Mouse (Mus musculus): ENCODE results near the gene Col6a1.
"Not testable (repeated sequence)": the region's sequence is repeated elsewhere in the genome, so short reads cannot be mapped to it uniquely, and the experiment has no call there.

Gene Col6a1

DNA sequence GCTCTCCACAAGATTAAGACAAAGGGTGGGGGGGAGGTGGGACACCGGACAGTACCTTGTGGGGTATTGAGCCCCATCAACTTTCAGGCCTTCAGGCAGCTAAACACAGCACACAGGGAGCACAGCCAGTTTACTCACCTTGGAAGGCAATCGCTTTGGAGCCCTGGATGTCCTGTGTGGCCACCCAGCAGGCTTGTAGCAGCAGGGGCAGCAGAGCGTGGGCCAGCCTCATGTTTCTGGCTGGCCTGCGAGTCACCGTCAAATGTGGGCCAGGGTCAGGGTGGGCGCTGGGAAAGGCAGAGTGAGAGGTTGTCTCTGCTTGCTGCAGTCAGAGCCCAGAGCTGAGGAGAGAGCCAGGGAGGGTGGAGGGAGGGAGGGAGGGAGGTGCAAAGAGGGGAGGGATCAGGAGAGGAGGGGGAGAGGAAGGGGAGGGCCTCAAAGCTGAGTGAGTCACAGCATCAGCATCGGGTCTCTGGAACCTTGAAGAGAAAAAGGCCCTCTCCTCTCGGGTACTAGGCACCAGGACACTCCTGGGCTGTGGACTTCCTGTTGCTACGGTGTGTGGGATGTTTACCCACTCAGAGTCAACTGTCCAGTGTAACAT, at the start of gene Col6a1:
TSS of gene Col6a1 (minus strand) at position 487 of the 604 bp plus-strand sequence.
- DNase-seq (ENCODE audit: low read depth), result no peak

DNA sequence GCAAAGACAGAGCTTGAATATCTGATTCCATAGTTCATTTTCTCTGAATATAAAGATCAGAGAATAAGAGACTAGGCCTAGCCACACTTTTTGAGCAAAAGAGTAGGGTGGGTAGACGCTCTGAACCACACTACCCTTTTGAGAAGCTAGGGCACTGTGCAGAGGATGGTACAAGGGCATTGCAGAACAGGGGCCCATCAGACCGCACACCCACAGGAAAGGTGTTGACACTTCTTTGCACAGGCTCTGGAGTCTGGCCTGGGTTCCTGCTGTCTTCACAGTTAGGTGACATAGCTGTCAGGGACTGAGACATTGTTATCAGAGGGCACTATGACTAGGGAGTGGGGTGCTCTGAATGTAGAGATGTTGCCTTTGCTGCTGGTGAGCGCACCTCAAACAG, 45.7 kb upstream of the Col6a1 start:
- no peak for DNase-seq (ENCODE audit: low read depth)

DNA sequence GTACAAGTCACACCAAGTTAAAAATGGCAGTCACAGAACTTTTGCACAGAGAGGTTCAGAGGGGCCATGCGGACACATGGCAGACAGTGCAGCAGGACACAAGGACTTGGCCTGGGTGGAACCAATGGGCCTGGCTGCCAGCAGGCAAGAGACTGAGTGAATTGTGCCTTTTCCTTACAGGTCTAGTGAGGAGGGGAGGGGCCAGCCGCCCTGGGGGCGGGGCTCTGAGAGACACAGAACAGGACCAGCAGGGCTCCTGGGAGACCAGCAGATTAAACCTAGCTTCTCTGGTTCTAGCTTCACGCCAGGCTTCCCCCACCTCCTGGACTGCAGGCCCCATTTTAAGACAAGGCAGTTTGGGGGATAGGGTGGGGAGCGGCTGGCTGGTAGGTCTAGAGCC, 45.1 kb upstream of the Col6a1 start:
- DNase-seq (ENCODE audit: low read depth), result no peak

DNA sequence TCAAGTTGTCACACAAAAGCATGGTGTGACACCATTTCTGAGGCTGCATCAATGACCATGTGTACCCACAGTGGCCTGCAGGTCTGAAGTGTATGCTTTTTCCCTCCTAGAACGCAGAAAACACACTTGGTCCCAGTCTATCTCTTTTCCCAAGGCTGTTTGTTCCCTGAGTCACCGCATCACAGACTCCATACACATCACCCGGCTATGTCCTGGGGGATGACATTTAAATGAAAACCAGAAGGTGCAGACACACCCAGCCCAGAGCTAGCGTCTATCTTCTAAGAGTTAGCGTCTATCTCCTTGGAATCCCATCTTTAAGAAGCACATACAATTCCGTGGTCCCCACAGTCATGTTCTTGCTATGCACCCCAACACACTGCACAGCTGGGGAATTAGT, 43.6 kb upstream of the Col6a1 start:
- DNase-seq (ENCODE audit: low read depth), result no peak

DNA sequence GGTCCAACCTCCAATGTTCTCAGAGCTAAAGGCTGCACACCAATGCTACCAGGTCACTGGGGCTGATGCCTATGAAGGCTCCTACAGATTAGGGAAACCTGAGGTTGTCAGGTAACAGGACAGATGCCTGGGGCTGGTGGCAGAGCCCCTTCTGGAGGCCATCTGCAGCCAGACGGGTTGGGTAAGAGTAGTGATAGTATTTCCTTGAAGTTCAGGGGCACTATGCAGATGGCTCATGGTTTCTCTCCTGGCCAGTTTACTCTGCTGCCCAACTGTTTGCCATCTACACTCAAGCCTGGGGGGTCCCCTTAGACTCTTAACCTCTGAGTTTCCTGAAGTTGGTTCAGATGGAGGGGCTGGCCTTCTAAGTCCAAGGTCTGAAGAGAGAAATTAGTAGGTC, 40.2 kb upstream of the Col6a1 start:
- no peak for DNase-seq (ENCODE audit: low read depth)

DNA sequence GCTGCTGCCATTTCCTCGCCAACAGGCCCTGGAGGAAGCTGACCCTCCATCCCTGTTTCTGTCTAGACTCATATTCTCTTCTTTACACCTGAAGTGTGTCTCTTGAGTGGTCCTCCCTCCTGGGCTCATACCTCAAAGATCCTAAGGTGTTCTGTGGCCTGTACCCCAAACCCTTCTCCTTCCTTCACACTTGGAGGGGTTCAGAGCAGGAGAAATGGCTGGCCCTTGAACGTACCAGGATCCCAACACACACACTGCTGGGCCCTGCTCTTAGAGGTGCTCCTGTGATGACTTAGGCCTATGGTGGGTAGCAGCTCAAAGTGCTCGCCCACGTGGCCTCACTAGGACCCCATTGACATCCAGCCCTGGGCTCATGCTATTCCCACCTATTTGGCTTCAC, 39.0 kb upstream of the Col6a1 start:
- no peak for DNase-seq (ENCODE audit: low read depth)

DNA sequence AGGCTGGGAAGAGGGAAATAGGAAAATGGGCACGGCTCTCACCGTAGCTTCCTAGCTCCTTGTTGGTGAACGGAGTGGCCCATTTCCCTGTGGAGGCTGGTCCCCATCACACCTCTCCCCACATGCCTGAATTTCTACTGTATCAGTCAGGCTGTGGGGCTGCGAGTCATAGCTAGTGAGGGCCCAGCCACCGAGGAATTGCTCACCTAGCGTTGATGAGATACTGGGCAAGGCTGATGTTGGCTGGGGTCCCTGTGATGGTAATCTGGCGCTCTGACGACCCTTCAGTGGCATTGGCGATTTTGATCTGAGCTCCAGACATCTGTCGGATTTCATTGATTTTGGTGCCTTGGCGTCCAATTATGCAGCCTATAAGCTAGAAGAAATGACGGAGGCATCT, 37.0 kb upstream of the Col6a1 start:
- DNase-seq (ENCODE audit: low read depth), result no peak

DNA sequence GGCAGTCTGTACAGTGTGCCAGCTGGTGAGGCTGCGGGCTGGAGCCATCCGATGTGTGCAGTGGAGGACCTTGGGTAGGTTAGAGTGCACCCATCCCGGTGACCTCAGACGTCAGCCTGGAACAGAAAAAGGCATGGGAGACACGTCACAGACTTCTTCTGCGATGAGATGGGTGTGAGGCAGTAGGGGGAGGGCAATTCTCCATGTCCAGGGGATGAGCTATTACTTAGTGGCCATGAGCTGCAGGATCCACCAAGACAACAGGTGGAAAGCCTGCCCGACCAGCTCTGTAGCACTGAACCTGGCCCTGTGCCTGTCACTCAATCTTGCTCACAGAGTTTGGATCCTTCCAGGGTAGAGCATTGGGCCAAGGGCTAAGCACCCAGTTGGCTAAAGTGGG, 36.4 kb upstream of the Col6a1 start:
- DNase-seq (ENCODE audit: low read depth), result no peak

DNA sequence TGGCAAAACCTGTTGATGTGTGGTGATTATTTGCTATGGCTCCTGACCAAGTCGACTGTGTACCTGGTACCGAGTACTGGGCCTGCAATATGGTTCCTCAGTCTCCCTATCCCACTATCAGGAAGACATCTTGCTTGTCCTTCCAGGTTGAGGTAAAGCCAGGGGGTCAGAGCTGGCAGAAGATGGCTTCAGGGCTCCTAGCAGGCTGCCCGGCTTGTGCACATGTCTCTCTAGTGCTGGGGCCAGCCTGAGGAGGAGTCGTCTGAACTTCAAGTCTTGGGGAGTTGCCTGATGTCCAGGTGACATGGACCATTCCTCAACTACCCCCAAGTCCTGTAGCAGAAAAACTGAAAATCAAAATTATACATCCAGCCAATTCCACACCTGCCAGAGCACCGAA, 33.9 kb upstream of the Col6a1 start:
- no peak for DNase-seq (ENCODE audit: low read depth)

DNA sequence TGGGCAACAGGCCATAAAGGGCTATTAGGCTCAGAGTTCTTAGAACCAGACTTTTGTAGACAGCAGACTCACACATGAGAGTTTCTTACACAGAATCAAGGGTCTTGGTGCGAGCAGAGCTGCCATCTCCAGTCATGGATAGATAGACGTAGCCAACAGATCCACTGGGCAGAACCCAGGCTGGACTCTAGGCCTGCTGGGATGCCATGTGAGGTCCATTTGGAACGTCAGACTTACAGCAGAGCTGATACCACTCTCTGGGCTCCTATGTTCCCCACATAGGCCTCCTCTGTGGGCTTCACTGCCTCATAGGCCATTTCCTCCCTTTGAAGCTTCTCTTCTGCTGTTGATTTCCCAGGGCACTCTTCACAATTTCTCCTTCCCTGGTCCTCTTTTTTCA, 27.7 kb upstream of the Col6a1 start:
- no peak for DNase-seq (ENCODE audit: low read depth)

DNA sequence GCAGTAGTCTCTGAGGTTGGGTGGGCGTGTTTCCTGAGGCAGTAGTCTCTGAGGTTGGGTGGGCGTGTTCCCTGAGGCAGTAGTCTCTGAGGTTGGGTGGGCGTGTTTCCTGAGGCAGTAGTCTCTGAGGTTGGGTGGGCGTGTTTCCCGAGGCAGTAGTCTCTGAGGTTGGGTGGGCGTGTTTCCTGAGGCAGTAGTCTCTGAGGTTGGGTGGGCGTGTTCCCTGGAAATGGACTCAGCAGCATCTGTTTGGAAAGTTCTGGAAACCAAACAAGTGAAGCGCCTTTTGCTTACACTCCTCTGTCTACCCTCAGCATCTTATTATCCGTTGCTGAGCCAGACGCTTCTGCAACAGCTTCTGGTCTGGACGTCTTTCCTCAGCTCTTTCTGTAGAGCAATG, 18.3 kb upstream of the Col6a1 start:
- DNase-seq (ENCODE audit: low read depth), result not testable (repeated sequence)

DNA sequence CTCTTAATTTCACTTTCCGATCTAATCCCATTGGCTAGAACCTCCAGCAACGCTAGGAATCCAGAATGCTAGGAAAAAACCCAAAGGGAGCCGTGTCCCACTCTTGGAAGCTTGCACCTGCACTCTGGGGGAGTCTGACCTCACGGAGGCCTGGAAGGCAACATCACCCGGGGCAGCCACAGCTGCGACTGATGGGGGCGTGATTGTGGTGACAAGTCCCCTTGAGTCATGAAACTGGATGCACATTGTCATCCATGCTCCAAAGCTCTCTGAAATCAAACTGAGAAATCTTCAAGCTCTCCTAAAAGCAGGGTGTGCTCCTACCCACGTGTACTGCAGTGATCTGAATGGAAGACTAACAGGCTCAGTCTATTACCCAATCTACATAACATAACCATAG, 10.8 kb upstream of the Col6a1 start:
- DNase-seq (ENCODE audit: low read depth), result no peak

DNA sequence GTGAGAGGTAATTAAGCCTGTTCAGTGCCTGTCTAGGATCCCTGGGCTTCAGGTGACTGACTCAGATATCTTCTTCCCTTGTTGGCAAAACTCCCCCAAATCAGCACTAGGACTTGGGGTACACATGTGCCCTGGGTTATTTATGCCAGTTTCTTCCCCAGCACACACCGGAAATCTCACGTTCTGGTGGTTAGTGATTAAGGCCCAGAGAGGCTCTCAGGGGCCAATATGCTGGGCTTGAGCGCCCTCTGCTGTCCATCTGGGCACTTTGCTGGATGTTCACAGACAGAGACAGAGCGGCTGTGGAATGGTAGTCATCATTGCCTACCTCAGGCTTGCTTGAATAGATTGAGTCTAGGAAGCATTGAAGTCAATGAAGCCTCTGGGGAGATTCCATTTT, 9.0 kb upstream of the Col6a1 start:
- peak; percentile 75 for DNase-seq (ENCODE audit: low read depth)

DNA sequence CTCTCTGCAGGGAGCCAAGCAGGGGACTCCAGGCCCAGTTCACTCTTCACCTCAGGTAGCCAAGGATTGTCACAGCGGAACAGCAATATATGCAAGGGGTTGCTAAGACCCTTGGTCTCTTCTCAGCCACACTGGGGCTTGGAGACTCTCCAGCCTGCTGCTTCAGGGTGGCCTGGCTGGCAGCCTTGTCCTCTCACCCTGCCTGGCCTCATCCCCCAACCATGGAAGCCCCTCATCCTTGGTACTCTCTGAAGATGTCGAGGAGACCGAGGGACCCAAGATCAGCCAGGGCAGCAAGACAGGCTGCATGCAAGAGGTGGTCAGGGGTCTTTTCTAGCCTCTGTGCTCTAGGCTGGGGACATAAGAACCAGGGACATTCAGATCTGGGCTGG, 7.7 kb upstream of the Col6a1 start:
- DNase-seq (ENCODE audit: low read depth), result no peak

DNA sequence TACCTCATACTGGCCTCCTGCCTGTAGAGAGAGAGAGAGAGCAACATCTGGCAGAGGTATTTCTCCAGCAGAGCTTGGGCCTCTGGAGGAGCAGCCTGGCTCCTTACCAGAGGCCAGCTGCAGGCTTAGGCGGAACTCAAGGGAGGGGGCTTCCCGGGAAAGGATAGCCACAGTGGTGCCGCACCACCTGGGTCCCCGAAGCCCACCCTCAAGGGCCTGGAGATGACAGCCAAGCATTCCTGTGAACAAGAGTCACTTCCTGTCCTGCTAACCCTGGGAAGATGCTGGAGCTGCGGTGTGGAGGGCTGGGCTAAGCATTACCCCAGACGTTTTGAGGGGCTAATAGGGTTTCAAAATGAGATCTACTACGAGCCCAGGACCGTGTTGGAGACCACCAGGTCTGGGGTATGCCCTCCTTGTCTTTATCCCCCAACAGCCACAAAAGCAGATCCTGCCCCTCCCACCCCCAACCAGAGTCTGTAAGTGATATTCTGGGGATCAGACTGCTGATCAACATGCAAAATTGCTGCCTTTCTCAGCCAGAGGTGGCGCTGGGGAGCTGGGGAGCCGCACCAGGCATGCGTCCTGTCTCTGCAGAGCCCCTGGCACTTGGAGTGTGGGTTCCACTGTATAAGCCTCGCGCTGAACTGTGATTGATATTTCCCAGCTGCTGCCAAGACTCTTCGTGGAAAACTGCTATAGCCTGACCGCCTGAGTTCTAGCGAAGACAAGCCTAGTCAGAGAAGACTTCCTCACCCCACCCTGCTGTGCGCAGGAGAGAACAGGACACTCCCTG, 7.1 kb upstream of the Col6a1 start:
- peak; percentile 6 for DNase-seq (ENCODE audit: low read depth)

DNA sequence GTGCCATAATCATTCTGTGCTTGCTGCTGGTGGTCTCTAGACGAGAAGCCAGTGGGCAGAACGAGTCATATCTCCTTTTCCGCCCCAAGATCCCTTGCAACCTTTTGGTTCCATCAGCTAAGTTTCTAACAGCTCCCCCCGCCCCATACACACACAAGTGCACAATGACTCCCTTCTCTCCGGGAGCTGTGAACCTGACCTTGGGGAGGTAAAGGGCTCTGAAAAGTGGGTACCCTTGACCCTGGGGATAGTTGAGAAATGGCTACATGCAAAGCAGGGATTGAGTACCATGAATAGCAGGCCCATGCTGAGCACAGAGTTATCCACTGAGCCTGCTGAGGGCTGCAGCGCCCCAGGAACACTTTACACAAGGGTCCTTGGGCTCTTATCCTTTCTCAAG, 6.4 kb upstream of the Col6a1 start:
- no peak for DNase-seq (ENCODE audit: low read depth)

DNA sequence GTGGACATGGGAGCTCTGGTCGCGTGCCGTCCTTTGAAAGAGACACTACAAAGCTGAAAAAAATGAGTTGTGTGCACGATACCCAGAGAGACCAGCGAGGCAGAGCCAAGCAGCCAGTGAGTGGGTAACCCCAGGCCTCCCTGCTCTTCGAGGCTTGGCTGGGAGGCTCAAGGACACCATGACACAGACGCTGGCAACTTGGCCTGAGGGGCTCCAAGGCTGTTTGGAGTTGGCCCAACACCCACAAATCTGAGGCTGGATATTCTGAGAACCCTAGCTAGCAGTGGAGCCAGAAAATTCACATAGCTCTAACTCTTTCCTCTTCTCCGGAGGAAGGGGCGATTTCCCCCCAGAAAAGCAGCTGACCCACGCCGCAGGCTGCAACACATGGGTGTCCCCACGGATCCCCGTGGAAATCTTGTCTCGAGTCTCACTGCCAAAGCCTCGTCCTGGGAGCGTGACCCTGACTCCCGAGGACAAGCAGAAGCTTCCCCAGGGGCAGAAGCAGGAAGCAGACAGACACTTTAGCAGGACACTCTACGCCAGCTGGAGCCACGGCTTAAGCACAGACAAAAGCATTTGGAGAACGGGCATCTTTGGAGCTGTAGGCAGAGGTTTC, 5.8 kb upstream of the Col6a1 start:
- DNase-seq (ENCODE audit: low read depth), result no peak

DNA sequence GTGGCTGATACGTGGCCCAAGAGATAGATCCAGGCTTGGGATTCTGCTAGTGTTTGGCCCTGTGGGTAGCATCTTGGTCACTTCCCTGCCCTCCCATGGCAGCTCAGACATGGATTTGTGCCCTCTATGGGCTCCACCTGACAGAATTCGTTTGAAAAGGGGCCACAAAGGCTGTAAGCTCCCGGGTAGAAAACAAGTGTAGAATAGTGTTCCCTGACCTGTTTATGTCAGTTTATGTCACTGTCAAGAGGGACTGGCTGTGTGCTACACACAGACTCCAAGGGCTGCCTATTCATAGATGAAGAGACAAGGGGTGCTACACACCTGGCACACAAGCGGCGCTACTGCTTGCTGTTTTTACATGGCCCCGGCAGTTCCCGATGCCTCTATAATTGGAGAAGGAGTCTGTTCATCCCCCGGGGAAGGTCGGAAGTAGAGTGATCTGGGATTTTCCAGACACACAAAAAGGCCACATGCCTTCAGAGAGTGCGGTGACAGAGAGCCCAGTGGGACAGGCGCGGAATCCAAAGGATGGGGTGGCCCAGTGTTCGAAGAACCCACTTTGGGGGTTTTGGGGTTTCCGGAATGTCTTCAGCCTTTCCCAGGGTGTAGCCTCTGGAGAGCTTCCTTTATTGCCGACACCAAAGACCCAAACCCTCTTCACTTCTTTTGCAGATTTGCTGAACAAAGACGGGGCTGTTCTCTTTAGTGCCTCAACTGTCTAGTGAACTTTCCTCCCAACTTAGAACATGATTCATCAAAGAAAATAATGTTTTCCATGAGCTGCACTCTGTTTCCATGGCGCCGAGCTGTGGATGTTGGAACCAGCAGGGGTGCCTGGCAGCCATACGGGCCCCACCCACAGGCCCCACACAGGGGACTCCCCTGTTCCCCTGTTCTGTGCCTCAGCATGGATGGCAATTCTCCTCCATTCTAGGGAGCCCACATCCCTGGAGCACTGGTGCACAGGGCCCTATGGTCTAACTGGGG, 4.0 kb upstream of the Col6a1 start:
- DNase-seq (ENCODE audit: low read depth), result no peak

DNA sequence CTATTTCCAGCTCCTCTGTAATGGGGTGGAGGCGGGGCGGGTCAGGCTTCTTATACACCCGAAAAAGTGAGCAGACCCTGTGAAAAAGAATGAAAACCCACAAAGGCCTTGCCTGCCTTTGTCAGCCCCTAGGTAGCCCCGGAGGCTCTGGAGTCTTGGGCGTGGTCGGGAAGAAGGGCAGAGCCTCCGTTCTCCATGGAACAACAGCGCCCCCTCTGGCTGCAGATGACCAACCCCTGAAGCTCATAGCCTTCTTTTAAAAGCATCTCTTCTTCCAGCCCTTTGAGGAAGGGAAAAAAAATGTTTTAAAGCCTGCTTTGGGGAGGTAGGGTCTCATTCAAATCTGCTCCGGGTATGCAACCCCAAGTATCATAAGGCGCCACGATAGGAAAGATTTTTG, 2.4 kb upstream of the Col6a1 start:
- DNase-seq (ENCODE audit: low read depth), result no peak

DNA sequence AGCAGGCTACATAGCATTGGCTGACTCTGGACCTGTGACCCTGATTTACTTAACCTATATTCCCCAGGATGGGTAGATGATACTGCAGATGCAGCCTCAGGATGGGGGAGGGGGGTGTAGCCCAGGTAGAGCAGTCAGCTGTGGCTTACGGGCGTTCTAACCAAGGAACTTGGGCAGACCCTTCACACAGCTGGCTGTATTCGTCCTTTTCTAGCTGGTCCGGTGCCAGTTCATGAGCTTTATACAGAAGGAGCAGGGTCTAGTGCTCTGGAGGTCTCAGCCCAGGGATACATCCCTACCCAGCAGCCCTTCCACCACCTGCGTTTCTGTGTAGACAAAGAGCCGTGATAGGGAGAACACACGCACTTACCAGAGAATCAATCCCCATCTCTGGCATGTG, 1.3 kb upstream of the Col6a1 start:
- DNase-seq (ENCODE audit: low read depth), result no peak

DNA sequence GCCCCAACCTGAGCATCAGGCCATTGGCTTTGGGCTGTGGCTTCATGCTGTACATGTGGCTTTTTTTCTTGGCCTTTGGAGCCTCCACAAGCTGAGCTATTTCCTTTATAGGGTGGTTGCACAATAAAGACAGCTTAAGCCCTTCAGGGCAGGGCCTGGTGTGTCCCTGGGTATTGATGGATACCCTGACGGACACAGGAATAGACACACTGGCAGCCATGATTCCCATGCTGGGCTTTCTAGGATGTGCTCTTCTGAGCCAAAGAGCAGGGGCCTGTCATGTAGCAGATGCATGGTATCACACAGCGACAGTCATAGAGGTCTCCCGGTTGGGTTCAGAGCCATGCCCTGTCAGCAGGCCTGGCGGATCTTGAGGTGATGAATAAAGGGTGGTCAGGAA, 898 bp upstream of the Col6a1 start:
- no peak for DNase-seq (ENCODE audit: low read depth)

DNA sequence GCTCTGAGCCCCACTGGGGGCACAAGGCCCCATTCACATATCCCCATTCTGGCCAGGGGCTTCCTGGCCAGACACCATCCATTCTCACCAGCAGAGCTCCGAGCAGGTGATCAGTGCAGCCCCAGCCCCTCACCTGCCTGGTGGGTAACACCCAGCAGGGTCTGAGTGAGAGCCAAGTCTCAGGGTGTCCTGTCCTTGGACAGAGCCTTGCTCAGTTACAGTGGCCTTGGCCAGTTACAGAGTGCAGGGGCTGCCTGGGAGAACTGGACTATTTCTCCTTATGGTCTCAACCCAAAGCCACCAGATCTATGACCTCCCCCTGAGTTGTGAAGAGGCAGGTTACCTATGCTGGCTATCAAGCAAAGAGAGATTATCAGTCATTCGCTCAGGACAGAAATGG, 871 bp downstream of the Col6a1 start:
- no peak for DNase-seq (ENCODE audit: low read depth)
